Mouse (Mus musculus) B cell, adult 2 months (primary cell): Measurements from ENCODE around the gene Lrrn4.

Source experiments
- DNase-seq, 2 experiments: peaks; one replicate each; pipeline ENCODE4 v3.0.0; 2022

Gene Lrrn4

DNA sequence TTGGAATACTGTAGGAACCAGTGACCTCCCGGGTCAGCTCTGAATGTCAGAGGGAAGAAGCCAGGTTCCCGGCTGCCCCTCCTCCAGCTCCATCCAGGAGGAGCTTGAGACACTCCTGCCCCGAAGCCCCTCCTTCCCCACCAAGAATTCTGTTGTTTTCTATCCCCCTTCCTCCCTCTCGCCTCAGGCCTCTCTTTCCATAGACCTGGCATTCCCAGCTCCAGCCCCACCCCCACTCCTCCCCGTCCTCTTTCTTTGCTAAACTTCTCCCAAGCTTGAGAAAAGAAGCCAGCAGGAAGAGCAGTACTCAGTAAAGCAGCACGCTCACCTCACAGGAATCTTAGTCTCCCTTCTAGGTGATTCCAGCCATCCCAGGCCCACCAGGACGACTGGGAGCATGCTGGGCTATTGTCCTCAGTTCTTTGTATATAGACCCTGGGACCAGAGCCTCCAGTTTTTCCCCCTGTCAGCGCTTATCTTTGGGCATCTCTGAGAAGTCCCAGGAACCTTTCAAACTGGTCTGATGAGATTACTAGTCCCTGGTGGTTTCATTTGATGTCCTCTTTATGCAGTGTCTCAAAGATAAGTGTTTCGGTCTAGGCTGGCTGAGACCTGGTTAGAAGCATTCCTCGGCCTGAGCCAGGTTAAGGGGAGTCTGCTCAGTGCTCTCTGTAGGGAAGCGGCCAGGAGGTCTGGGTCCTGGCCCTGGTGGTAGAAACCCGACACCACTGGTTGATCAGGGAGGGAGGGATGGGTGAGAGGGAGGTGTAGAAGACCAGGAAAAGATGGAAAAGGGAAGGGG, at the start of gene Lrrn4:
Gene Lrrn4 (minus strand): TSS at position 48 of the 802 bp plus-strand sequence.
- DNase-seq: no peak

DNA sequence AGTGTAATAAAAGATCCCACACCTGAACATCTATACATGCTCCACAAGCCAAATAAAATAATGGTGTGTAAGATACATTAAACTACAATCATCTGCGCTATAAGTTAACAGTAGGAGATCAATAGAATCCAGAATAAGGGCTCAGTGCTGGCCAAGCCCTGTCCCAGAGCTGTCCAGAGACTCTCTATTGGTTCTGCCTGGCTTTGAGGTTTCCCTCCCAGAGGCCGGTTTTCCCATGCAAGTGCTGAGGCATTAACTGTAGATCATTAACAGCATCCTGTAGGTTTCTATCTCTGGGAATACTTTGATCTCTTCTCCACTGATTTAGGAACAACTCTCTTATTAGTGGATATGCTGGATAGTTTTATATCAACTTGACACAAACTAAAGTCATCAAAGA, 48.3 kb upstream of the Lrrn4 start:
- no peak for DNase-seq

DNA sequence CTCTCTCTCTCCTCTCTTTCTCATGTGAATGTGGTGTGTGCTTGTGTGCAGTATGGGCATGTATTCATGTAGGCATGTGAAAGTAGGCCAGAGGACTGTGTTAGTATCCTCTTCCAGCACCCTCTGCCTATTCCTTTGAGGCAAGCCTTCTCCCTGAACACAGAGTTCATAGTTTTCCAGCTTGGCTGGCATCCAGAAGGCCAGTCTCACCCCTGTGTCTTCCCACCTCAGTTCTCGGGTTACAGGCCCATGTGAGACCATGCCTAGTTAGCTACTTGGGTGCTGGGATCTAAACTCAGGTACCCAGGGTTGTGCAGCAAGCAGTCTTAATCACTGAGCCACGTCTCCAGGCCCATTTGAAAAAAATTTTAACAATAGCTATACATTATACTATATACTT, 47.2 kb upstream of the Lrrn4 start:
- no peak for DNase-seq

DNA sequence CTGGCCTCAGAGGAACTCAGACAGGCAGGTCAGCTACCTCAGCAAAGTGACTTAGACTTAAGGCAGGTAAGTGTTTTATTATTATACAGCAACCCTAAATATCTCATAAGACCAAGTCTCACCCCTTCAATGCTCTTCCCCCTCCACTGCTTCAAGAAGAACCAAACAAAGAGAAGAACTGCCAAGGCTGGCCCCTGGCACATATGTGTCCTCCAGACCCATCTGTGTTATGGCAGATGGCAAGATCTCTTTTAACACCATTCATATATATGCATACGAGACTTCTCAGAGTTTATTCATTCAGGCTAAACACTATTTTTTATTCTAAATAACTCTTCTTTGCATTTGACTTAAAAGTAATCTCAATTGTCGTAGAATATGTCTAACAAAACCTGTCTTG, 46.6 kb upstream of the Lrrn4 start:
- no peak for DNase-seq

DNA sequence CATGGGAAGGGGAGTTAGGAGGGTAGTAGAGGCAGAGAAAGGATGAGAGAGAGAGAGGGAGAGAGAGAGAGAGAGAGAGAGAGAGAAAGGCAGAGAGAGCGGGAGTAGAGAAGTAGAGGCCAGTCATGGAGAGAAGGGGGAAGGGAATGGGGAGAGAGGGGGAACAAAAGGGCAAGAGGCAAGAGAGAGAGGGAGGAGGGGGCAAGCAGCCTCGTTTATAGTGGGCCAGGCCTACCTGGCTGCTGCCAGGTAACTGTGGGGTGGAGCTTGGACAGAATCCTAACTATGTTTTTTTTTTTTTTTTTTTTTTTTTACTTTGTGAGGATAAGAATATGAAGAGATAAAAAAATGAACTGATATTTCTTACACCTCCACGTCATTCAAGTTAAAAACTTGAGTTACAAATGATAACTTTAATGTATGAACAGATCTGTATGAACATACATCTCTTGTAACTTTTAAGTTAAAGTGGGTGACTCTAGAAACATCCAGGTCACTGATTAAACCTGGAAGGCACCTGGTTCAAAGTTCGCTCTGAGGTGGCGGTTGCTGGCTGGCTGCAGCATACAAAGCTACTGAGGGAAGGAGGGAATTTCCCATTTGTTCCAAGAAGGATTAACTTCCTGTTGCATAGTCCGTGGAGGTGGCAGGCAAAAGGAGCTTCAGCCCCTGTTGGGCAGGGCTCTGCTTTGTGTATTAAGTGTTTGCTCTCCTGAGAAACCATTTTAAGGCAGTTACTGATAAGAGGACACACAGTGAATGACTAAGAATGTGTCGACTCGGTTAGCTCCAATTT, 42.8 kb upstream of the Lrrn4 start:
- DNase-seq: no peak

DNA sequence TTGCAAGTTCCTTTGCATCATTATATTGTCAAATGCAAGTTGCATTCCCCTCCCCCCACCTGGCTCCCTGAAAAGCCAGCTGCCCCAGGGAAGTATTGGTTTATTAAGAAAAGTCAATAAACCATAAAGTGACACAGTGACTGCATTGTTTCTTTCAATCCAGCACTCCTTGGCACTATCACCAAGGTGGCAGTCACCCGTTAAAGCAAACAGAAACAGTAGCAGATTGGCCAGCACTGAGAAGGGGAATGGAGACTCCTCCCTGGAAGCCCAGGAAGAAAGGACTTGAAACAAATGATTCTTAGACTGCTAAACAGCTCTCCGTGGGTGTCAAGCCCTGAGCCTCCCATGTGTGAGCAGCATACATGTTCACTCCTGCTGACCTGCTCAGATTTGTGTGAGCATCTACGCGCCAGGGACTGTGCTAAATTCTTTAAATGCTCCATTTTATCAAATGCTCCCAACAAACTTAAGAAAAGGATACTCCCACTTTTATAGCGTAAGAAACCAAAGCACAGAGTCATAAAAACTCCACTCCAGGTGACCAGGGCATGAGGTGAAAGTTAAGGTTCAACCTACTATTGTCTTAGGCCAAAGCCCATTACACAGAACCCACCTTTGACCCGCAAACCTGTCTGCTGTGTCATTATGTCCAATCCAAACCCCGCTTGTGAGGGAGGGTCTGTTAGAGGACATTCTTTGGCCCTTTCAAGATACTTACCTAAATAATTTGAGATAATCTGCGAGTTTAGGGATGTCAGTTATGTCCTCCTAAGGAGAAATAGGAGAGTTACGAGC, 41.6 kb upstream of the Lrrn4 start:
- DNase-seq: no peak

DNA sequence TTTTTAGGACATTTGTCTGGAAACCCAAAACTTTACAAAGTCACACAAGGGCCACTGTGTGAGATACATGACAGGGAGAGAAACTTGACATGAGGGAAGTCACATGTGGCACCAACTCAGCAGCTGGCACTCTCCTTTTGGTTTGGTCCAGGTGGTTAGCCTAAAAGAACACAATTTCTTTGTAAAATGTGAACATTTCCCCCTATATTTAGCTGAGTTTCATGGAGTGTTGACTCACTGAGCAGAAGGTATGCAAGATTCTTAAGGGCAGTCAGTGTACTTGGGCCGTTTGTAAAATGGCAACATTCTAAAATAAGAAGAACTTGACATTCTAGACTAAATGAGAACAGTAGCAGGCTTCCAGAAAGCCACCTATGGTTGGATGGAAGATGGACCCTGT, 34.1 kb upstream of the Lrrn4 start:
- no peak for DNase-seq

DNA sequence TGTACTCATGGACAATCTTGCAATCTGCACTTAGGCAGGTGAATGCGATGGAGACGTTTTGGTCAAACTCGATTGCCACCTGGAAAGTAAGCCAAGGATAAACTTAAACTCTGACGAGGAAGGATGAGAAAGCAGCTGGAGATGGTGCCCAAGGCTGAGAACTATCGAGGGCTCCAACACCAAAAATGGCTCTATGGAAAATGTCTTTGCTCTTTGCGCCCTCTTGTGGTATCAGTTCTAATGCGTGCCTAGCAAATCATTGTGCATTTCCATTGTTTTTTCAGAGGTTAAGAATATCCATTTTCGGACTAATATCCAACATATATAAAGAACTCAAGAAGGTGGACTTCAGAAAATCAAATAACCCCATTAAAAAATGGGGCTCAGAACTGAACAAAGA, 26.1 kb upstream of the Lrrn4 start:
- peak; percentile 22 to 26 for DNase-seq

DNA sequence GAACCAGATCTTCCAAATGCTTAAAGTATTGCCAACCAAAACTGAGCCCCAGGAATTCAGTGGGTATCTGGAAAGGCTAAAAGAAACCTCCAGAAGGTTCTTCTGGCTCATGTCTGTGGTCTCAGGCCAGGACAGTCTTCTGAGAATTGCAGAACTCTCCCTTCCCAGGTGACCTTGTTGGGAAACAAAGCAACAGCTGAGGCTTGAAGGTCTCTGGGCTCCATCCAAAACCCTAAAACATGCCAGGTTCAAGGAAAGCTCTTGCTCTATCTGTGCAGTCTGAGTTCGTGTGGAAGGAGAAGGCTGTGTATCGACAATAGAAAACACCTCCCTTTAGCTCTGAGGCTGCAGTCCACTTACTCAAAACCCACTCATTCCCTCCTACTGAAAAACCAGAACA, 24.3 kb upstream of the Lrrn4 start:
- no peak for DNase-seq

DNA sequence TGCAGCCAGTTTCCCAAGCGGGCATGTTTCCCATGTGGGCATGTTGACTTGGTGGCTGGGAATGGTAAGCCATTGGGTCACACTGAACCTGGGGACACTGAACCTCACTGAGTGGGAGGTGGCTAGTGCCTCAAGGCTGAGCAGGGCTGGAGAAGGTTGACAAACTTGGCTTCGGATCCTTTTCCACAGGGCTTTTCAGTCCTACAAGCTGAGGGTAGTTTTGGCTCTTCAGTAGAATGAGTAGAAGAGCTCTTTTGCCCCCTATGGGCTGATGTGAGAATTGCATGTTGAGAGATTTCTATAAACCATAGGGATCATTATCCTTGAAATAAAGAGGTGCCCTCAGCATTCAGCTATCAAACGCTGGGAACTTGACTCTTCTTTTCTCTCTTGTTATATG, 22.8 kb upstream of the Lrrn4 start:
- DNase-seq: peak; percentile 47 to 54

DNA sequence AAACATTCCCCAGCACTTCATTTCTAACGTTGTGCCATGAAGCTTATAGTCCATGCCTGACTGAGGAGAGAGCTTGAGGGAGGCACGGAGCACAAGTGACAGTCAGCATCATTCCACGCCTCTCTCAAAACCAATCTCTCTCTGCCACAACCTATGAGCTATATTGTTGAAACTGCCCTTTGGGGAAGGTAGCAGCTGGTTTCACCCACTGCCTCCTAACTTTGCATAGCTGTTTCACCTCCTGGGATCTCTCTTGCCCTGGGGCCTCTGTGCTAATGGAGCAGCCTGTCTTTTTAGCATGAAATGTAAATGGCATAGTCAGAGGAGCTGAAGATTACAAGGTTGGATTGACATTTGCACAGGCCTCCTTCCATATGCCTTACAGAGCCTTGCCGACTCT, 21.4 kb upstream of the Lrrn4 start:
- no peak for DNase-seq

DNA sequence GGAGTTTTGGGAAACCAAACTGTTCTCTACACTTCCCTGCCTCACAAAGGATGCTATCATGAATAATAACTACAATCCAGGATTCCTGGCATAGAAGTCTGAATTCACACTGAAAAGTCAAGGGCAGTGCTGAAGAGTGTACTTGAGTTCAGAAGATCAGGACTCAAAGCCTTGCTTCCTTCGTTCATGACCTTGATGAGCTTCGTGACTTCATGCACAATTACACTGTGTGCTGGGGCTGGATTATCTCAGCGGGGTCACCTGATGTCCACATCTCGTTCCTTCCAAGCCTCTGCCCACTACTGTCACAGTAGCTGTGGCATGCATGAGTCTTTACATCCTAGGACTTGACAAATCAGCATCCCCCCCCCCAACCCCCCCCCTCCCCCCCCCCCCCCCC, 20.9 kb upstream of the Lrrn4 start:
- DNase-seq: no peak

DNA sequence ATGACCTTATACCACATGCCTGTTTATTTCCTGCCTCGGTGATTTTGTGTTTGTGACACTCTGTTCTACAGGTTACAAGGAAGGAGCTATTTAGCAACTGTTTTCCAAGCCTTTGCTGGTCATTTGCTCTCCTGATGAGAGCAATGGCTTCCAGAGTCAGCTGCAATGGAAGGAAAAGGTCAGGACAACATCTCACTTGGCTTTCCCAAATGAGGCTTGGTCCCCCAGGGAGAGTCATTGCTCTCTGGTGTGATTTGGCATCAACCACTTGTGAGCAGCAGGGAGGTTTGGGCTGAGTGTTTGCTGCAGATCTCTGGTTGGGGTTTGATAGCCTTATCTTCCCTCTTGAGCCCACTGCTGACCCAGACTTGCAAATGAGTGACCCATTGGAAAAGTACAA, 19.9 kb upstream of the Lrrn4 start:
- no peak for DNase-seq

DNA sequence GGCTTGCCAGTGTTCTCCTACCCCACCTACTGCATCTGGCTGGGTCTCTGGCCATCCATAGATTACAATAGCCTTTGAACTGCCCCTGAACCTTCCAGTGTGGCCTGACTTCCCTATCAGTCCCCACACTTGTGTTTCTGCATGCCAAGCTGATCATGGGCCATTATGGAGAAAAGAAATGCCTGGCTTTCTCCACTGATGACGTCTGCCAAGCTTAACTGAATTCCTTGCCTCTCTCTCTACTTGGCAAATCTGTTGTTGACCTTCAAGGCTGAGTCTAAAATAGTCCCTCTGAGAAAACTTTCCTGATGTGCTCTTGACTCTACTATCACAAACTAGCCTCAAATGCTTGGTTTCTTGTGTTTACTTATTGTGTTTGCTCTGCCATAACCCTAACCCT, 17.5 kb upstream of the Lrrn4 start:
- DNase-seq: no peak

DNA sequence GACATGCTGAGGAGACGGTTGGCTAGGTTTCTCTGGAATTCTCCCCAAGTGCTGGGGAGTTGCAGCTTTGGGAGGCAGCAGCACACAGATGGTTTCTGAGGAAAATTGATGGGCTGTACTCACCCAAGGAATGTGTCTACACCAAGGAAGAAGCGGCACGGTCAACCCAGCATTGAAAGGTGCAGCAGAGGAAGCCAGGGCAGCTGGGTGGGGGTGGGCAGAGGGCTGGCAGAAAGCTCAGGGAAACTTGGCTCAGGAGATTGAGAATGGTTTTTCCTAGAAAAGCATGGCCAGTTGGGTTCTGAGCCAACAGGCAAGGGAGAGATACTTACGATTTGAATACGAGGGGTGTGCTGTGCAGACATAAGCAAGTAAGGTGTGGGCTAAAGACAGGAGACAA, 13.1 kb upstream of the Lrrn4 start:
- DNase-seq: no peak

DNA sequence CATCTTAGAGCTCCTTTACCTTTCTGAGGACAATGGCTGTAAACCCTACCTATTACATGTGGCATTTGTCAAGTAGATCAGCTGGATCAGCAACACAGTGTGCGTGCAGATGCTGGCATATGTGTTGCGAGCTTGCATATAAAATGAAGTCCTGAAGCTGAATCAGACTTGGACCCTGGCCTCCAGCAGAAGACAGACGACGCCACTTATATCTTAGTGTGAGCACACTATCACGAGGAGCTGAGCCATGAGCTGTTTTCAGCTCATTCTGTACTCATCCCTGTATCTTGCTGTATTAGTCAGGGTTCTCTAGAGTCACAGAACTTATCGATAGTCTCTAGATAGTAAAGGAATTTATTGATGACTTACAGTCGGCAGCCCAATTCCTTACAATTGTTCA, 4.6 kb upstream of the Lrrn4 start:
- no peak for DNase-seq

DNA sequence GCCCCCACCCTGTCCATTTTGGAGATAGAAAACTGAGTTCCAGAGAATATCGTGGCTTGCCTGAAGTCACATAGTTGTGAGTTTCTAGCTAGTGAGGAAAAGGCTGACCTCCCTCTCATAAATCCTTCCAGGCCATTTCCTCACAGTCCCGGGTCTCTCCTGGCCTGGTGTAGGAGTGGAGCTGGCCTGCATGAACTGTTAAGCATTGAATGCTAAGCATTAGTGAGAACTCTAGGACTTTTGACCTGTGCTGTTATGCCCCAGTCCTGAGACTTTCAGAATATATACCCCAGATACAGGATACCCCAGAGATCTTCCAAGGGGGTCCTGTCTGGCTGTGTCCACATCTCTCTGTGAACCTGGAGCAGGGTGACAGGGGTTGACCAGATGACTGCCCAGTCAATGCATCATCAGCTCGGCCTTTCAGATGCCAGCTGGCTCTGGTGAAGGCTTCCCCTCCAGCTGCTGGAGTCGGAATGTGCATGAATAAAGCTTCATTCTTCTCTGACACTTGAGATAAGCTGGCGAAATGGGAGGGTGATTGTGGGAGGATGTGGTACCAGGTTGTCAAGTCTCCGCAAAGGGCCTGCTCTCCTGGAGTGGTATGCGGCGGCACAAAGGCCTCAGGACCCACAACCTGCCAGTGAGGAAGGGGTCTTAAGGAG, 3.7 kb upstream of the Lrrn4 start:
- DNase-seq: no peak

DNA sequence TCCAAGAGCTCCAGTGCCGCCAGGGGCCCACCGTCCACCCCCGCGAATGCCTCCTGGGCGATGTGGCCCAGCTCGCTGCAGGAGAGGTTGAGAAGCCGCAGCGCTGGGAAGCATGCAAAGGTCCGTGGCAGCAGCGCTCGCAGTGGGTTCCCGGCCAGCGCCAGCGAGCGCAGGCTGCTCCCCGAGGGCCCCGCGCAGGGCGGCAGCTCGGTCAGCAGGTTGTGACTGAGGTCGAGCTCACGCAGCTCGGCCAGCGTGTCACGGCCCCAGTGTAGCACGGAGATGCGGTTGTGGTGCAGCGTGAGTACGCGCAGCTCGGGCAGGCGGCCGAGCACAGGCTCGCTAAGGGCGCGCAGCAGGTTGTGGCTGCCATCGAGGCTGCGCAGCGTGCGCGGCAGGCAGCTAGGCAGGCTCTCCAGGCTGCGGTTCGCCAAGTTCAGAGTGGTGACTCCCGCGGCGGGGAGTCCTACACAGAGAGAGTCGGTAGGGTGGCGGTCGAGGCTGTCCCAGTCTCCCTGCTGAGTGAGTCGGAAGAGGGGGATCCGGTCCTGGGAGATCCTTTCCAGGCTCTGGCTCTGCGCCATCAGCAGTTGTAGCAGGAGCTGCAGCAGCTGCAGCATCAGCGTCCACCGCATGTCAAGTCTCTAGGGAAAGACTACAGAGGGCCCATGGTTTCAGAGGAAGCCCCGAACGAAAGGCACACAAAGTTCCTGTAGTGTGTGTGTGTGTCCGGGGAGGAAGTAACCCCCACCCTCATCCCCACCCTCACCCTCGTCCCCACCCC, 1.2 kb downstream of the Lrrn4 start:
- peak; percentile 14 to 20 for DNase-seq

DNA sequence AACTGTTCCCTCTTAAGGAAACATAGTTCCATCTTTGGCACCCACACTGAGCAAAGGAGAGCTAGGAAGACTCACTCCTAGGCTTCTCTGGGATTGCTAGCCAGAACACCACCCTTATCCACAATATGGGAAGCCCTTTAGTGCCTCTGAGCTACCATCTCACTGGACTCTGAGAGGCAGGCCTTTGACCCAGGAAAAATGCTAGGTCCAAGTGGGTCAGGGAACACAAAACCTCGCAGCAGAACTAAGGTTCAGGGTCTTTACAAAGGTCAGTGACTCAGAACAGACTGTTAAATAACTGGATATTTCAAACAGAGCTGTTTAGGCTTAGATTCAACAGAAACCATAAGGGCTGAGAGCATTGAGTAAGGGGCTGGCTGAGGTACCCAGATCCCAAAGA, 3.7 kb downstream of the Lrrn4 start:
- DNase-seq: no peak

DNA sequence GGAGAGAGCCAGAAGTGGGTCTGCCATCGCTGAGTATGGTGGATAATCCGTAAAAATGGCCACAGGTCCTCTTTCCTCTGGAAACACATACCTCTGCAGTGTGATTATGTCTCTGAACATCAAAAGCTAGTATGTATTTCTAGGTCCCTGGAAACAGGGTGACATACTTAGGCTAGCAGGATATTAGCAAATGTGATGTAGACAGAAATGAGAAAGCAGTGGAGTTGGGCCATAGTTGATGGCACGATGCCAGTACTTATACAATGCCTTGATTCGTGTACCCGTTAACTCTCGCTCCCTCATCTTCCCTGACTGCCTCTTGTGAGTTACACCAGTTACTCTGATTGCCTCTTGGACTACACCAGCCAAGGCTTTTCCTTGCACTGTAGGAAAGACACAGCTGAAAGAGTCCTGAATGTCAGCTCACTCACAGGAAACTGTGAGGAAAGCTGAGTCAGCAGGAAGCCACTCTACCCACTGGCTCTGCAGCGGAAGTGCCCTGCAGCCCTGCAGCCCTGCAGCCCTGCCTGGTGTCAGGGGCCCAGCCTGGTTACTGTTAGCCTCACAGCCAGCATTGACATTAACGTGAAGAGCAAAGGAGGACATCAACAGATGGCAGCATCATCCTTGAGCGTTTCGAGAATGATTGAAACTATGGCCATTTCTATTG, 6.9 kb downstream of the Lrrn4 start:
- DNase-seq: no peak

DNA sequence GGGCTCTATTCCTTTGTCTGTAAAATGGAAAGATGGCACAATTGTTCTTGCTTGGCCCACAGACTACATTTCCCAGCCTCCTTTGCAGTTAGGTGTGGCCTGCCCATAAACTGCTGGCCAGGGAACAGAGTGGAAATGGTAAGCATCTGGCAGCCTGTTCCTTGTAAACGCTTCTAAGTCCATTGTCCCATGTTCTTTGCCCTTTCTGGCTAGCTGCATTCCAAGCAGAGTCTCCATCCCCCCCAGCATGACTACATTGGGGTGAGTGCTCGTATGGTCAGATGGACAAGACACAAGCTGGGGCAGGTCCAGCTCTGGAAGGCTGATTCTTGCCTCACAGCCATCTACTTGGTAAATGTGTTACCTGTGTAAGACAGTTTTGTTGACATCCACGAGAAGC, 9.0 kb downstream of the Lrrn4 start:
- DNase-seq: no peak

DNA sequence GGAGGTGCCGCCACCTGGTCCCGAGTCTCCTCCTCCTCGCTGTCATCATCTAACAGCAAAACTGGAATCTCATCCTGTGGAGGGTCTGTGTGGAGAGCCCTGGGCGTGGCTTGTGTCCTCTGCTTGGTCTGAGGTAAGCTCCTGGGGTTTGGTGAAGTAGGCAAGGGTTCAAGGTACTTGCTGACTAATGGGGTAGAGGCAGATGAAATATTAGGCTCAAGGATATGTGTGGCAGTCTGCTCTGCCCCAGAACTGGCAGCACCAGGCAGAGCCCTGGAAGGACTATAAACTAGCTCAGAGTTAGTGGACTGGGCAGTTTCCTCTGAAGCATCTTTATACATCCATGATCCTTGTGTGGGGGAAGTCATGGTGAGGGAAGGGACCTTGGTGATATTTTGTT, 10.4 kb downstream of the Lrrn4 start:
- DNase-seq: no peak
